Mouse (Mus musculus): ENCODE measurements at regions not wholly inside any gene's neighbourhood (a gene's known extent, or its start where the extent isn't known, plus 50 kb on each side); places are given as distances from the start of the nearest gene placed in this dataset.

GRCm38 (mm10) chr1:149226400-149226799 lies 734.7 kb downstream of the Pla2g4a start:
- Histone ChIP-seq H3K27me3 (ENCODE audit: insufficient read depth, low read length) (no peaks in the 10 kb centered on the region), H3K4me3 (replicated peaks; ENCODE audit: low read length) (no peak overlapping the region), H3K4me1 (replicated peaks; ENCODE audit: low read depth, low read length) (no peaks in the 10 kb centered on the region), H3K36me3 (ENCODE audit: insufficient read depth, low read length) (no peaks in the 10 kb centered on the region), H3K9me3 (ENCODE audit: low read length) (no peaks in the 10 kb centered on the region)
- TF ChIP-seq POU5F1 (IDR thresholded peaks at IDR 0.05; ENCODE audit: borderline replicate concordance, low read length): no peak
- TF ChIP-seq NANOG (IDR thresholded peaks at IDR 0.05; ENCODE audit: borderline replicate concordance, low read length): no peak
- no peak for TF ChIP-seq CTCF (conservative IDR thresholded peaks at IDR 0.05; ENCODE audit: low read length)

GRCm38 (mm10) chr1:149202631-149203030 lies 758.5 kb downstream of the Pla2g4a start:
- no peak for TF ChIP-seq POU5F1 (IDR thresholded peaks at IDR 0.05; ENCODE audit: borderline replicate concordance, low read length)
- TF ChIP-seq NANOG (IDR thresholded peaks at IDR 0.05; ENCODE audit: borderline replicate concordance, low read length): no peak
- no peak for TF ChIP-seq CTCF (conservative IDR thresholded peaks at IDR 0.05; ENCODE audit: low read length)
- Histone ChIP-seq H3K4me3 (replicated peaks; ENCODE audit: low read length) (no peak overlapping the region), H3K9me3 (ENCODE audit: low read length) (no peaks in the 10 kb centered on the region), H3K27me3 (ENCODE audit: insufficient read depth, low read length) (no peaks in the 10 kb centered on the region), H3K36me3 (ENCODE audit: insufficient read depth, low read length) (no peaks in the 10 kb centered on the region), H3K4me1 (replicated peaks; ENCODE audit: low read depth, low read length) (no peaks in the 10 kb centered on the region)

- no peaks in the 10 kb centered on the region for H3K36me3 ChIP-seq (ENCODE audit: insufficient read depth, low read length)
- no peaks in the 10 kb centered on the region for H3K9me3 ChIP-seq (ENCODE audit: low read length)
- no peaks in the 10 kb centered on the region for H3K4me1 ChIP-seq (replicated peaks; ENCODE audit: low read depth, low read length)
- no peak overlapping the region for H3K4me3 ChIP-seq (replicated peaks; ENCODE audit: low read length)
- no peak for TF ChIP-seq POU5F1 (IDR thresholded peaks at IDR 0.05; ENCODE audit: borderline replicate concordance, low read length)
- TF ChIP-seq CTCF (conservative IDR thresholded peaks at IDR 0.05; ENCODE audit: low read length): no peak
- TF ChIP-seq NANOG (IDR thresholded peaks at IDR 0.05; ENCODE audit: borderline replicate concordance, low read length): no peak
- H3K27me3 ChIP-seq (ENCODE audit: insufficient read depth, low read length): no peaks in the 10 kb centered on the region
Observed at GRCm38 (mm10) chr1:149199284-149199683, 761.8 kb downstream of the Pla2g4a start.

- Histone ChIP-seq H3K36me3 (ENCODE audit: insufficient read depth, low read length) (no peaks in the 10 kb centered on the region), H3K4me3 (replicated peaks; ENCODE audit: low read length) (no peak overlapping the region)
Observed at GRCm38 (mm10) chr1:149198854-149199253, 762.2 kb downstream of the Pla2g4a start.

More at GRCm38 (mm10) chr1:149198854-149199253, 762.2 kb downstream of the Pla2g4a start:
- Histone ChIP-seq H3K4me1 (replicated peaks; ENCODE audit: low read depth, low read length) (no peaks in the 10 kb centered on the region), H3K27me3 (ENCODE audit: insufficient read depth, low read length) (no peaks in the 10 kb centered on the region), H3K9me3 (ENCODE audit: low read length) (no peaks in the 10 kb centered on the region)
- TF ChIP-seq POU5F1 (IDR thresholded peaks at IDR 0.05; ENCODE audit: borderline replicate concordance, low read length): no peak
- no peak for TF ChIP-seq NANOG (IDR thresholded peaks at IDR 0.05; ENCODE audit: borderline replicate concordance, low read length)
- no peak for TF ChIP-seq CTCF (conservative IDR thresholded peaks at IDR 0.05; ENCODE audit: low read length)

Measured in E14TG2a.4 (cell line).